Mouse (Mus musculus): ENCODE data around the gene Vmn1r8. TPM values are rescaled to one million over a fixed set of nuclear protein-coding genes. Genes with fewer than 3 reads are reported as not detected.

The Vmn1r8 gene
- polyA plus RNA-seq (2015; fragmentation: Illumina TruSeq; extraction: RNeasy Lipid Tissue Mini Kit (QIAGEN cat#74804); ENCODE audit: insufficient read depth, low read depth, low replicate concordance), result not detected

DNA sequence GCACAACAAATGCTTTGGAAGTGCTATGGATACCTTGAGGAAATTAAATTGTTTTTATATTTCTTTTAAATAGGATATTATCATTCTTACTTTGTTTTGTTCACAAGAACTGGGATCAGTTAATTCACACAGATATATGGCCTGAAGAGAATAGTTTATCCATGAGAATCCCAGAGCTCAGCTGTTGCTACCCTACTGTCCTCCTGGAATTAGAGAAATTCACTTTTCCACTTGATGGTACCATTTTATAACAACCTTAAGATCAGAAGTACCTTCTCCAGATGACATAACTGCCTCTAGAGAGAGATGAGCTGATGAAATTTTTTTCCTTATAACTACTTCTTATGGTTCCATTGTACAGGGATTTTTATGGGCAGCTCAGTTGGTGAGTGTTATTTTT, at the start of gene Vmn1r8:
Vmn1r8 (plus strand) TSS at position 301 of the 400 bp plus-strand sequence.

DNA sequence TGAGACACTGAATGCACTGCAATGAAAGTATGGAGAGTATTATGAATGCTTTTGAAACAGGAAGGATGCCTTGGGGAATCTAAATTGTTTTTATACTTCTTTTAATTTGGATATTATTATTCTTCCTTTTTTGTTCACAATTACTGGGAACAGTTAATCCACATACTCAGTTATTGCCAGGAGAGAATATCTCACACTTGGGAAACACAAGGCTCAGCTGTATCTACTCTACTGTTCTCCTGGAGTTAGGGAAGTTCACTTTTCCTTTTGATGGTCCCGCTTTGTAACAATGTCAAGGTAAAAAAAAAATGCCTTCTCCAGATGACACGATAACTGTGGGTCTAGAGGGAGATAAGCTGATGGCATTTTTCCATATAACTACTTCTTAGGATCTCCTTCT, 35.1 kb upstream of the Vmn1r8 start, which contains the start of gene Vmn1r6:
Vmn1r6 (plus strand) TSS at position 301 of the 400 bp plus-strand sequence.

DNA sequence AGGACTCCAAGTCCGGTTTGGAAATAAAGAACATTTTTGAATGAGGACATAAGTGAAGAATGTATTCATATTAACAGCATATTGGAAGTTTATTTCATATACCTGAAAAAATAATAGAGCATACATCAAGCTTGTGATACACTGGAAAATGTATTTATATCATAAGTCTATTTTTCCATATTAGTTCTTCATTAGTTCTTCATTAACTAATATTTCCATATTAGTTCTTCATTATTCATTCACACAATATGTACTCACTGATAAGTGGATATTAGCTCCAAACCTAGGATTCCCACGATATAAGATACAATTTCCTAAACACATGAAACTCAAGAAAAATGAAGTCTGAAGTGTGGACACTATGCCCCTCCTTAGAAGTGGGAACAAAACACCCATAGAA, 6.9 kb upstream of the Vmn1r8 start, which contains the start of gene Vmn1r7:
Vmn1r7 (minus strand) TSS at position 101 of the 400 bp plus-strand sequence.

DNA sequence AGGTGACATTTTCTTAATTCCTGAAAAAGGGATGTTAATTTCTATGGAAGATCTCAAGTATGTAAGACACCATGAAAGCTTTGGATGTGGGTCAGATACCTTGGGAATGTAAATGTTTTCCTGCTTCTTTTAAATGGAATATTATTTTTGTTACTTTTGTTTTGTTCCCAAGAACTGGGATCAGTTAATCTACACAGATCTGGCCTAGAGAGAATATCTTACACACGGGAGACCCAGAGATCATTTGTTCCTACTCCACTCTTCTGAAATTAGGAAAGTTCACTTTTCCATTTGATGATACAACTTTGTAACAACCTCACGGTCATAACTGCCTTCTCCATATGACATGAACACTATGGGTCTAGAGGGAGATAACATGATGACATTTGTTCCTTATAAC, 34.4 kb downstream of the Vmn1r8 start, which contains the start of gene Vmn1r9:
Vmn1r9 (plus strand) TSS at position 301 of the 400 bp plus-strand sequence.

Other genes with a start within 250 kb of the Vmn1r8 start
- gene Kbtbd2, start 234.5 kb upstream of the Vmn1r8 start, polyA plus RNA-seq (2015; fragmentation: Illumina TruSeq; extraction: RNeasy Lipid Tissue Mini Kit (QIAGEN cat#74804); ENCODE audit: insufficient read depth, low read depth, low replicate concordance), result 5.5 TPM
- 30.1 TPM for gene Fkbp9, start 200.2 kb upstream of the Vmn1r8 start, polyA plus RNA-seq (2015; fragmentation: Illumina TruSeq; extraction: RNeasy Lipid Tissue Mini Kit (QIAGEN cat#74804); ENCODE audit: insufficient read depth, low read depth, low replicate concordance)
- 17.4 TPM for gene Nt5c3, start 108.4 kb upstream of the Vmn1r8 start, polyA plus RNA-seq (2015; fragmentation: Illumina TruSeq; extraction: RNeasy Lipid Tissue Mini Kit (QIAGEN cat#74804); ENCODE audit: insufficient read depth, low read depth, low replicate concordance)
- gene Vmn1r4, start 108.3 kb upstream of the Vmn1r8 start, polyA plus RNA-seq (2015; fragmentation: Illumina TruSeq; extraction: RNeasy Lipid Tissue Mini Kit (QIAGEN cat#74804); ENCODE audit: insufficient read depth, low read depth, low replicate concordance), result not detected
- gene Vmn1r5, start 62.0 kb upstream of the Vmn1r8 start, polyA plus RNA-seq (2015; fragmentation: Illumina TruSeq; extraction: RNeasy Lipid Tissue Mini Kit (QIAGEN cat#74804); ENCODE audit: insufficient read depth, low read depth, low replicate concordance), result not detected
- gene Vmn1r6, start 35.0 kb upstream of the Vmn1r8 start, polyA plus RNA-seq (2015; fragmentation: Illumina TruSeq; extraction: RNeasy Lipid Tissue Mini Kit (QIAGEN cat#74804); ENCODE audit: insufficient read depth, low read depth, low replicate concordance), result not detected
- not detected for gene Vmn1r7, start 7.0 kb upstream of the Vmn1r8 start, polyA plus RNA-seq (2015; fragmentation: Illumina TruSeq; extraction: RNeasy Lipid Tissue Mini Kit (QIAGEN cat#74804); ENCODE audit: insufficient read depth, low read depth, low replicate concordance)
- gene Vmn1r9, start 34.5 kb downstream of the Vmn1r8 start, polyA plus RNA-seq (2015; fragmentation: Illumina TruSeq; extraction: RNeasy Lipid Tissue Mini Kit (QIAGEN cat#74804); ENCODE audit: insufficient read depth, low read depth, low replicate concordance), result not detected
- not detected for gene Vmn1r10, start 77.2 kb downstream of the Vmn1r8 start, polyA plus RNA-seq (2015; fragmentation: Illumina TruSeq; extraction: RNeasy Lipid Tissue Mini Kit (QIAGEN cat#74804); ENCODE audit: insufficient read depth, low read depth, low replicate concordance)
- gene Vmn1r11, start 101.2 kb downstream of the Vmn1r8 start, polyA plus RNA-seq (2015; fragmentation: Illumina TruSeq; extraction: RNeasy Lipid Tissue Mini Kit (QIAGEN cat#74804); ENCODE audit: insufficient read depth, low read depth, low replicate concordance), result not detected
- gene Vmn1r12, start 124.6 kb downstream of the Vmn1r8 start, polyA plus RNA-seq (2015; fragmentation: Illumina TruSeq; extraction: RNeasy Lipid Tissue Mini Kit (QIAGEN cat#74804); ENCODE audit: insufficient read depth, low read depth, low replicate concordance), result not detected
- not detected for gene Vmn1r13, start 171.0 kb downstream of the Vmn1r8 start, polyA plus RNA-seq (2015; fragmentation: Illumina TruSeq; extraction: RNeasy Lipid Tissue Mini Kit (QIAGEN cat#74804); ENCODE audit: insufficient read depth, low read depth, low replicate concordance)
- not detected for gene Vmn1r14, start 199.4 kb downstream of the Vmn1r8 start, polyA plus RNA-seq (2015; fragmentation: Illumina TruSeq; extraction: RNeasy Lipid Tissue Mini Kit (QIAGEN cat#74804); ENCODE audit: insufficient read depth, low read depth, low replicate concordance)
- gene Vmn1r15, start 225.7 kb downstream of the Vmn1r8 start, polyA plus RNA-seq (2015; fragmentation: Illumina TruSeq; extraction: RNeasy Lipid Tissue Mini Kit (QIAGEN cat#74804); ENCODE audit: insufficient read depth, low read depth, low replicate concordance), result not detected